Mouse (Mus musculus) midbrain, embryonic 15.5 days (tissue): ENCODE measurements around the gene Tm7sf3. TPM values are rescaled to one million over a fixed set of nuclear protein-coding genes. Genes with fewer than 3 reads are reported as not detected.

Experiments
- ATAC-seq: fragments of 200-750 bp; cut with Nextera tagmentation; replicated peaks from 2 replicates; pipeline ENCODE4 v1.8.0; 2017; ENCODE audit warnings: moderate TSS enrichment
- H3K27ac ChIP-seq: fragments of 300-500 bp; sonication (generic); 2 replicates; pipeline ENCODE4 v1.5.1; 2015; ENCODE audit warnings: mild to moderate bottlenecking, inconsistent platforms
- H3K27me3 ChIP-seq: fragments of 300-500 bp; sonication (generic); replicated peaks from 2 replicates; pipeline ENCODE4 v1.6.1; 2015; ENCODE audit warnings: inconsistent platforms
- H3K36me3 ChIP-seq: fragments of 300-500 bp; sonication (generic); replicated peaks from 2 replicates; pipeline ENCODE4 v1.6.1; 2015; ENCODE audit warnings: inconsistent platforms
- H3K4me1 ChIP-seq: fragments of 300-500 bp; sonication (generic); 2 replicates; pipeline ENCODE4 v1.6.1; 2015; ENCODE audit warnings: inconsistent platforms
- H3K4me2 ChIP-seq: fragments of 300-500 bp; sonication (generic); 2 replicates; pipeline ENCODE4 v1.6.1; 2015; ENCODE audit warnings: inconsistent platforms, mild to moderate bottlenecking, moderate library complexity
- H3K4me3 ChIP-seq: fragments of 300-500 bp; sonication (generic); 2 replicates; pipeline ENCODE4 v1.5.1; 2015; ENCODE audit warnings: mild to moderate bottlenecking, inconsistent platforms
- H3K9ac ChIP-seq: fragments of 300-500 bp; sonication (generic); 2 replicates; pipeline ENCODE4 v1.6.1; 2015; ENCODE audit warnings: mild to moderate bottlenecking, inconsistent platforms
- H3K9me3 ChIP-seq: fragments of 300-500 bp; sonication (generic); 2 replicates; pipeline ENCODE4 v1.6.1; 2016; ENCODE audit warnings: inconsistent platforms
- WGBS: fragments of 180-500 bp; shearing (Covaris S2); methylation state at CpG from one replicate; pipeline ENCODE4 v1.1.7; 2015; ENCODE audit warnings: mixed read lengths; 5-methylcytosine and 5-hydroxymethylcytosine counted together
- polyA plus RNA-seq: library from polyadenylated mRNA; unstranded; fragments of >200 nt; fragmentation: Nextera tagmentation; extraction: Ambion mirVana; gene quantifications from 2 replicates; pipeline ENCODE4 v1.2.1, GENCODE M21; 2015

The Tm7sf3 gene
- 26.8 and 30.0 TPM in 2 replicates for polyA plus RNA-seq

GRCm38 (mm10) chr6:146642276-146643183 is at the start of gene Tm7sf3, which contains the start of gene Med21:
Gene Tm7sf3 (minus strand): TSS chr6:146642824.
Gene Med21 (plus strand): TSS chr6:146642547.
- Histone ChIP-seq H3K9me3 (no peaks in the 10 kb centered on the region), H3K27ac (peak within 1 kb of the TSS; percentile 84), H3K36me3 (no peaks in the 10 kb centered on the region), H3K4me1 (peaks cover 16% of the 10 kb centered on the region), H3K4me2 (peak within 1 kb of the TSS; percentile 83), H3K4me3 (peak within 1 kb of the TSS; percentile 93), H3K27me3 (no peaks in the 10 kb centered on the region), H3K9ac (peak within 1 kb of the TSS; percentile 74)
- peak; percentile 97 for ATAC-seq
- WGBS, result under 1% methylated on average over 59 of the region's 60 CpGs

DNA sequence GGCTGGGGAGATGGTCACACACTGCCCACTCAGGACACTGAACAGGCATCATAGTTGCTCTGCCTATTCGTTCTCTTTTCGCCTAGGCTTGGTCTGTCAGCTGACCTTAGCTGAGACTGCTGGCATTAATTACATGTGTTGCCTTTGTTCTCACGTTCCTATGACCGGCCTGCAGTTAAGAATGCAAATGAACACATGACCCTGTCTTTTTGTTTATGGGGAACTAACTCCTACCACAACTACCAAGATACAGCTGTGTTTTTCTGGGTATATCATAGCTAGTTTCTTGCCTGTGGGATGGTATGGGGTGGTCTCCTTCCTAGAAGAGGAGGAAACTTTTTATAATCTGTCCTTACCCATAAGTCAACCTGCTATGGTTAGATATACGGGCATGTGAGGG is 46.2 kb upstream of the Tm7sf3 start:
- Histone ChIP-seq H3K4me1 (no peaks in the 10 kb centered on the region), H3K27ac (no peak overlapping the region), H3K4me2 (no peak overlapping the region), H3K9me3 (no peaks in the 10 kb centered on the region), H3K27me3 (no peaks in the 10 kb centered on the region), H3K36me3 (no peaks in the 10 kb centered on the region), H3K9ac (no peak overlapping the region), H3K4me3 (no peak overlapping the region)
- WGBS, result 80% methylated on average over 5 of the region's 5 CpGs
- no peak for ATAC-seq

- Histone ChIP-seq H3K4me1 (no peaks in the 10 kb centered on the region), H3K4me2 (no peak overlapping the region), H3K27ac (no peak overlapping the region), H3K4me3 (no peak overlapping the region), H3K9me3 (no peaks in the 10 kb centered on the region), H3K27me3 (no peaks in the 10 kb centered on the region), H3K36me3 (no peaks in the 10 kb centered on the region), H3K9ac (no peak overlapping the region)
- no peak for ATAC-seq
- 89% methylated on average over 7 of the region's 7 CpGs for WGBS
Measured at GRCm38 (mm10) chr6:146688010-146688409, 45.4 kb upstream of the Tm7sf3 start.

- H3K4me3 ChIP-seq, result no peak overlapping the region
- whole genome bisulfite sequencing, result 85% methylated on average over 5 of the region's 5 CpGs
- no peak overlapping the region for H3K9ac ChIP-seq
- no peak for ATAC-seq
- no peaks in the 10 kb centered on the region for H3K9me3 ChIP-seq
- no peaks in the 10 kb centered on the region for H3K27me3 ChIP-seq
- H3K4me2 ChIP-seq, result no peak overlapping the region
- H3K27ac ChIP-seq, result no peak overlapping the region
- no peaks in the 10 kb centered on the region for H3K4me1 ChIP-seq
- H3K36me3 ChIP-seq, result no peaks in the 10 kb centered on the region
Measured at GRCm38 (mm10) chr6:146686463-146687196, 44.0 kb upstream of the Tm7sf3 start.

GRCm38 (mm10) chr6:146685781-146686308 is 43.2 kb upstream of the Tm7sf3 start:
- Histone ChIP-seq H3K27me3 (no peaks in the 10 kb centered on the region), H3K9ac (no peak overlapping the region), H3K27ac (no peak overlapping the region), H3K4me1 (no peaks in the 10 kb centered on the region), H3K4me2 (no peak overlapping the region), H3K36me3 (no peaks in the 10 kb centered on the region), H3K9me3 (no peaks in the 10 kb centered on the region), H3K4me3 (no peak overlapping the region)
- no peak for ATAC-seq
- WGBS, result 81% methylated on average over 17 of the region's 17 CpGs

- Histone ChIP-seq H3K4me2 (no peak overlapping the region), H3K4me1 (no peaks in the 10 kb centered on the region), H3K9ac (no peak overlapping the region), H3K4me3 (no peak overlapping the region), H3K27ac (no peak overlapping the region), H3K27me3 (no peaks in the 10 kb centered on the region), H3K36me3 (no peaks in the 10 kb centered on the region), H3K9me3 (no peaks in the 10 kb centered on the region)
- ATAC-seq, result no peak
- 77% methylated on average over 4 of the region's 4 CpGs for WGBS
Measured at GRCm38 (mm10) chr6:146683881-146684280, 41.3 kb upstream of the Tm7sf3 start.

DNA sequence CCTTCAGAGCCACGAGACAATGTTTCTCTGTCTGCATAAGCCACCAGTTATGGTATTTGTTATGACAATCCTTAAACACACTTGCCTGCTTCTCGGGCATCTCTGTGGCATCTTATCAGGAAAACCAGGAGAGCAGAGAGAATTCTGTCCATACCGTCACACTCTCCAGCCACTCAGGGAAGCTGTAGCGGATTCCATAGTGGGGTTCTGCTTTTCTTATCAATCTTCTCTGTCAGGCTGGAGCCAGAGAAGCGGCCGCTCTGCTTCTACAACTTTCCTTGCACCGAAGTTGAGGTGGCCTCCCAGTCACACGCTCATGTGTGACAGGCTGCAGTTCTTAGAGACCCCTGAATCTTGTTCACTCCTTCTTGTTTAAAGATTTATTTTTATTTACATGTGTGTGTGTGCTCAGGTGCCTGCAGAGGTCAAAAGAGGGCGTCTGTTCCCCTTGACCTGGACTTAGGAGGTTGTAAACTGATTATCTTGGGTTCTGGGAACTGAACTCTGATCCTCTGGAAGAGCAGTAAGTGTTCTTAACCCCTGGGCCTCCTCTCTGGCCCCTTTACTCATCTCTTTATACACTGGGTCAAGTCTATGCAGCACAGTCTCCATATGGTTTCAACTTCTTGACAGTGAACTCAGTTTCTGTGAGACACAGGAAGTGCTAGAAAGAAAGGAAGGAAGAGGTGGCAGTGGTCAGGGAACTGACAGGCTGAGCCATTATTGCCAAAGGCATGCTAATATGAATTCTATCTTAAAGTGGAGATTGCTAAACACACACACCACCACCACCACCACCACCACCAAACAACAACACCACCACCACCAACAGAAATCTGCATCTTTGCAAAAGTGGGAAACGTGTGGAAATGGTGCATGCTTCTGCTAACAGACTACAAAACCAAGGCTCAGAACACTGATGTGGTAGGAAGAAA is 35.8 kb upstream of the Tm7sf3 start:
- H3K36me3 ChIP-seq, result no peaks in the 10 kb centered on the region
- H3K4me2 ChIP-seq, result no peak overlapping the region
- 82% methylated on average over 10 of the region's 10 CpGs for WGBS
- no peak overlapping the region for H3K9ac ChIP-seq
- no peak overlapping the region for H3K27ac ChIP-seq
- H3K27me3 ChIP-seq, result no peaks in the 10 kb centered on the region
- H3K4me1 ChIP-seq, result no peaks in the 10 kb centered on the region
- H3K9me3 ChIP-seq, result no peaks in the 10 kb centered on the region
- ATAC-seq, result no peak
- H3K4me3 ChIP-seq, result no peak overlapping the region

DNA sequence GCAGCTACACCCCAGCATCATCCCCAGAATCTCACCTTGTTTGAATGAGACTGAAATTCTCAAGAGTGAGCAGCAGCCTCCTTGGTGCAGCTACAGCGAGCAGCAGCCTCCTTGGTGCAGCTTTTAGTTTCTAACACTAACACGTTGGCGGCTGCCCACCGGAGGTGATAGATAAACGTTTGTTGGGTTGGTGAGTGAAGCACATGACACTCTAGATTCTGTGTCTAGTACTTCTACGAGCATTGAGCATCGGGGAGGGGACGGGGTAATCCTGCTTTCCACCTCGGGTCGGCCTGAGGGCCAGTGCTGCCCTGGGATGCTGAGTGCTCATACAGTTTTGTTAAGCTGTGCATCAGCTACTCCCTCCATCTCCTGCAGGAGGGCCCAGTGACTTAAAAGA is 34.3 kb upstream of the Tm7sf3 start:
- Histone ChIP-seq H3K27me3 (no peaks in the 10 kb centered on the region), H3K4me3 (no peak overlapping the region), H3K9me3 (no peaks in the 10 kb centered on the region), H3K36me3 (no peaks in the 10 kb centered on the region), H3K4me1 (no peaks in the 10 kb centered on the region), H3K9ac (no peak overlapping the region), H3K27ac (no peak overlapping the region), H3K4me2 (no peak overlapping the region)
- no peak for ATAC-seq
- WGBS, result 76% methylated on average over 10 of the region's 10 CpGs

DNA sequence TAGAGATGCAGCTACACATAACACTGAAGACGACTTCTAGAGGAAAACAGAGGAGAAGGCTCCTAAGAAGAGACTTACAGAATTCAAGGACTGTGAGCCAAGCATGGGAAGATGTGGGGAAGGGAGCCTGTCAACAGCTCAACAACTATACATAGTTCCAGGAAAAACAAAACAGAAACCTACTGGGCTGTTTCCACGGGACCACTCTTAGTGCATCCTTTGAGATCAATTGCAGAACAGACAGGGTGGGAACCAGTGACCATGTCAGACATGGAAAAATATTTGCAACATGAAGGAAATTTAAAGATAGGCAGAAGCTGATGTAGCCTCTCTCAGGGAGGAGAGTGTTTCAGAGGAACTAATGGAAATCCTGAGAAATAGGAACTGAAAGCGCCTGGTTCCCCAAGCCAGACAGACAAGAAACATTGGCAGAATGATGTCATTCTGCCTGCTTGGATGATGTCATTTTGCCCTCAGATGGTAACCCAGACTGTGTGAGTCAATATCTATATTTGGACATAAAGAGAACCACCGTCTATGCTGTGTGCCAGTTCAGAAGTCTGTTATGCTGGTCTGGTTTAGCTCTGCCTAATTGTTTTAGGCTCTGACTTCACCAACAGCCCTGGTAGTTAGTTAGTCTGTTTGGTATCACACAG is 32.4 kb upstream of the Tm7sf3 start:
- Histone ChIP-seq H3K36me3 (no peaks in the 10 kb centered on the region), H3K27ac (no peak overlapping the region), H3K4me1 (no peaks in the 10 kb centered on the region), H3K9ac (no peak overlapping the region), H3K9me3 (no peaks in the 10 kb centered on the region), H3K4me2 (no peak overlapping the region), H3K4me3 (no peak overlapping the region), H3K27me3 (no peaks in the 10 kb centered on the region)
- ATAC-seq, result no peak
- 82% methylated on average over 4 of the region's 4 CpGs for WGBS

DNA sequence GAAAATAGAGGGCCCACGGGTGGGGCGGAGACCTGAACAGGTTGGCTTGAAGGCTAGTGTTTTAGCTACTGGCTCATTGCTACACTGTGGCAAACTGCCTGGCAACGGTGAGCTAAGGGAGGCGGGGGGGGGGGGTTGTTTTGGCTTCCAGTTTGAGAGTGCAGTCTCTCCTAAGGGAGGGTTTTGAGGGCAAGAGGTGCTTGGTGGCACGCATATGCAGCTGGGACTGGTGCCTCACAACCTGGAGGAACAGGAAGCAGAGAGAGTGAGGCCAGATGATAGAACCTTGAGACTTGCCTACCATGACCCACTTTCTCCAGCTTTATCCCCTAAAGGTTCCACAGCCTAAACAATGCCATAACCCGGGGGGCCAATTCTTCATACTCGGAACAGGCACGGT is 31.8 kb upstream of the Tm7sf3 start:
- Histone ChIP-seq H3K36me3 (no peaks in the 10 kb centered on the region), H3K4me1 (no peaks in the 10 kb centered on the region), H3K9ac (no peak overlapping the region), H3K9me3 (no peaks in the 10 kb centered on the region), H3K27me3 (no peaks in the 10 kb centered on the region), H3K4me3 (no peak overlapping the region), H3K27ac (no peak overlapping the region), H3K4me2 (no peak overlapping the region)
- ATAC-seq, result no peak
- WGBS, result 84% methylated on average over 8 of the region's 8 CpGs

DNA sequence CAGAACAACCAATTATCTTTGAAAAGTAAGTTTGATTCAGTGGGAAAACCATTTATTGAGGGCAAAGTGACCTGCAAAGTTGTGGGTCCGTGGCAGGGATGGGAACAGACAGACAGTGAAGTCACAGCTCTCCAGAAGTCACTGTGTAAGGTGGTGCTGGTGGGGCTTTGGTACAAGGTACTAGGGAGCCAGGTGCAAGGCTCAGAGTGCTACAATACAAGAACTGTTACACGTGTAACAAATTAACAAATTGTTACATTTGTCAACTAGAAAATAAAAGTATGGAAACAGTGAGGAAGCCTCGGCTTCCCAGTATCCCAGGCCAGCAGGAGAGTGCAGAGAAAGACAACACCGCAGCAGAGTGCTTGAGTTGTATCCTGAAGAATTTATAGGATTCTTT is 31.1 kb upstream of the Tm7sf3 start:
- H3K36me3 ChIP-seq, result no peaks in the 10 kb centered on the region
- no peaks in the 10 kb centered on the region for H3K4me1 ChIP-seq
- H3K27me3 ChIP-seq, result no peaks in the 10 kb centered on the region
- no peak for ATAC-seq
- H3K9ac ChIP-seq, result no peak overlapping the region
- no peak overlapping the region for H3K27ac ChIP-seq
- H3K4me3 ChIP-seq, result no peak overlapping the region
- H3K4me2 ChIP-seq, result no peak overlapping the region
- no peaks in the 10 kb centered on the region for H3K9me3 ChIP-seq
- 82% methylated on average over 4 of the region's 4 CpGs for WGBS
